Mouse (Mus musculus) lung, postnatal 10 days (tissue): Measurements from ENCODE around the gene Rabl2.

ENCODE experiments used
- DNase-seq: peaks from one replicate; pipeline ENCODE4 v3.0.0; 2021

The Rabl2 gene

DNA sequence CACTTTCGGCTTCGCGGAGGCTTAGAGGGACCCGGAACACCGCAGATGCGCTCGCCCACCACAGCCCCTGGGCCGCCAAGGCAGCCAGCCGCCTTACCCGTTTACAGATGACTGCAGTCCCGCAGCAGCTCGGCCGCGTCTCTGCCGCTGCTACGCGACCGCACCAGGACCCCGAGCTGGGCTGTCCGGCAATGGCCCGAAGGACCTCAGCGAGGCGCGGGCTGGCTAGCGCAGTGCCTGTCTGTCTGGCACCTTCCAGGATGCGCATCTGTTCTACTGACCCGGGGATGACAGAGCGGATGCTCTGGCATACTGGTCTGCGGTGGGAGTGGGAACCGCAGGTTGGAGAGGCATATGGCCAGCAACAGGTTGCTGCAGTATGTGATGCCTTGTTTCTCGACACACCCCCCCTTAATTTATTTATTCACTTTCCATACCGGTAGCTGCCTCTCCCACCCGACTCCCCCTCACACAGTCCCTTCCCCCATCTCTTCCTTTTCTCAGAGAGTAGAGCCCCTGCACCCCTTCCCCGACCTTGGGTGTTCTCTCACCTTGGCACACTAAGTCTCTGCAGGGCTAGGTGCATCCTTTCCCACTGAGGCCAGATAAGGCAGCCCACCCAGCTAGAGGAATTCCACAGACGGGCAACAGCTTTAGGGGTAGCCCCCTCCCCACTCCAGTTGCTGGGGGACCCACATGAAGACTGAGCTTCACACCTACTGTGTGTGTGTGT lies at the start of gene Rabl2:
Gene Rabl2 (minus strand): TSS at position 201 of the 733 bp plus-strand sequence.
- DNase-seq: peak; percentile 92

DNA sequence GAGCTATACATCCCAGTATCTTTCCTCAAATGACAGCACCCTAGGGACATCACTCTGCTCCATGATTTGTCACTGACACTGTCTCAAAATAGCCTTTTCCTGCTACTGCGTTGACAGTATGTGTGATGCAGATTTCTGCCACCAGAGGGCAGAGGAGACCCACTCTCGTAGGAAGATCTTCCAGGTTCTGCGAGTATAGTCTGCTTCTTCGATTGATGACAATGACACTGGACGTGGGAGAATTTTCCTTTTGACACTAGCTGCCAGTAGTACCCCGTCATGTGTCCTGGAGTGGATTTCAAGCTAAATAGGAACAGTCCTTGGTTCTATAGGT lies 31.9 kb upstream of the Rabl2 start:
- peak; percentile 74 for DNase-seq

DNA sequence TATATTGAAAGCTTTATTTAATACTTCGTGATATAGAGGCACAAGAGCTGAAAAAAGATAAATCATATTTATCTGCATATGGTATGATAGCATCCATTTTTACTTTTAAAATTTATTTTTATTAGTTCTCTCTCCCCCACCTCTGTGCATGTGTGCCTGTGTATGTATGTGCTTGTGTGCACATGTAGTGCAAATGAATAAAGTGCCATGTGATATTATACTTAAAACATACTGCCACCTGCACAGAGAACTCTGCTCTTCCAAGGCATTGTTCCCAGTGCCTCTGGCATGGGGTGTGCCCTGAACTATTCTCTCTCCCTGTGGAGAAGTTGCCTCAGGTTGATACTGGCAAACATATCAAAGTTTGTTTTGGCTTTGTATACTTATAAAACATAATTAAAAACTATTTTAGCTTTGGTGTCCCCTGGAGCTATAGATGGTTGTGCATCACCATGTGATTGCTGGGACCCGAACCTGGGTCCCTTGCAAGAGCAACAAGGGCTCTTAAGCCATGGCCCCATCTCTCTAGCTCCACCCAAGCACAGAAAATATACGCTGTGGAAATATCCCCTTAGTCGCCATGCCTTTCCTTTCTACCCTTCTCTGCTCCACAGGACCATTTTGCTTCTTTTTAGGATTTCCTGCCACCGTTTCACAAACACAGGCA lies 31.4 kb upstream of the Rabl2 start:
- no peak for DNase-seq

DNA sequence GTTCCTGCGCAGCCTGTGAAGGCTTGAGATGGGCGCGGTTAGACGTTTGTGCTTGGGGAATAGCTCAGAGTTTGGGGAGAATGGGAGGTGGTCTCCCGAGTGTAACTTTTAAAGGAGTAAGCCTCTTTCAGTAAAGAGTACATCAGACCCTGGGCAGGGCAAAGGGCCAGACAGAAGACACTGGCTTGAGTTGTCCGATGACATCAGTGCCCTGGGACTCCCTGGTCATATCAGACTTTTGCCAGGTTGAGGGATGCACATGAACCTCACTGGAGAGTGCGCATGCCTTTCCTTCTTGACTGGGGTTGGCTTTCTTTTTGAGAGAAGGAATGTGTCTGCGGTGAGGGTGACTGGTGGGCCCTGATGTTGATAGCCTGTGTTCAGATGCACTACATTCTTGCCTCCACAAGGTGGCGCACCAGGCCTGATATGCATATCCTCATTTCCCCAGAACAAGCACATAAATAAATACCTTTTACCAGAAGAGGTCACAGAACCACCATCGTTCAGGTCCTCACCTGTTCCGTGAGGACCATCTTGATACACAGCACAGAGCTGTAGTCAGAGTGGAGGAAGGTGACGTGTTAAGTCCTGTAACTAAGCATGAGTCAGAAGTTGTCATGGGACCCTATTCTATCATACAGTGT lies 30.7 kb upstream of the Rabl2 start:
- DNase-seq: peak; percentile 9

DNA sequence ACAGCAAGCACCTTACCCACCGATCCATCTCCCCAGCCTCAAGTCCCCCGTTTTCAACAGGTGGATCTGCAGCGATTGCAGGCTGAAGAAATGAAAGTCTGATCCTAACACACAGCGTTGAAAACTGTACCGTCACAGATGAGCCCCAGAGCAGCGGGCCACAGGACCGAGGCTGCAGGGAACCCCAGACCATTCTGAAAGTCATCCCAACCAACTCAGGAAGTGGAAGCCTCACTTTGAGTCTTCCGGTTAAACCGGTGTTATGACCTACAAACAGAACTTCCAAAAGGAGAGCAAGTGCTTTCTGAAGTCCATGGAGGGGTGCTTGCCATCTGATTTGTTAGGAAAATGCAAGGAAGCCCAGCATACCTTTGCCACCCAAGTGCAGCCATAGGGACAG lies 16.2 kb upstream of the Rabl2 start:
- DNase-seq: no peak

DNA sequence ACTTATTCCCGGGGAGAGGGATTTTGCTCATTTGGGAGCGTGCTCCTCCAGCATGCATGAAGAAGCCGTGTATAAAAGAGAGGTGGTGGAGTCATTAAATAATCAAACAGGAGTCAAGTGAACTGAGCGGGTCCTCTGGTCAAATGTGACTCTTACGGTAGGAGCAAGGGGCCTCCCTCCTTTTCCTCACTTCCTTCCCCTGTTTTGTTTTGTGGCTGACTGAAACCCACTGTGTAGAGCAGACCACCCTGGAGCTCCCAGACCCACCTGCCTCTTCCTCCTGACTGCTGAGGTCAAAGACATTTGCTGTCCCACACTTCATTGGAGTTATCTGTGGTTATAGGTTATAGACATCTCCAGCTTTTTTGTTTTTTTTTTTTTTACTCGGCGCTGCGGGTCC lies 15.8 kb upstream of the Rabl2 start:
- DNase-seq: no peak

DNA sequence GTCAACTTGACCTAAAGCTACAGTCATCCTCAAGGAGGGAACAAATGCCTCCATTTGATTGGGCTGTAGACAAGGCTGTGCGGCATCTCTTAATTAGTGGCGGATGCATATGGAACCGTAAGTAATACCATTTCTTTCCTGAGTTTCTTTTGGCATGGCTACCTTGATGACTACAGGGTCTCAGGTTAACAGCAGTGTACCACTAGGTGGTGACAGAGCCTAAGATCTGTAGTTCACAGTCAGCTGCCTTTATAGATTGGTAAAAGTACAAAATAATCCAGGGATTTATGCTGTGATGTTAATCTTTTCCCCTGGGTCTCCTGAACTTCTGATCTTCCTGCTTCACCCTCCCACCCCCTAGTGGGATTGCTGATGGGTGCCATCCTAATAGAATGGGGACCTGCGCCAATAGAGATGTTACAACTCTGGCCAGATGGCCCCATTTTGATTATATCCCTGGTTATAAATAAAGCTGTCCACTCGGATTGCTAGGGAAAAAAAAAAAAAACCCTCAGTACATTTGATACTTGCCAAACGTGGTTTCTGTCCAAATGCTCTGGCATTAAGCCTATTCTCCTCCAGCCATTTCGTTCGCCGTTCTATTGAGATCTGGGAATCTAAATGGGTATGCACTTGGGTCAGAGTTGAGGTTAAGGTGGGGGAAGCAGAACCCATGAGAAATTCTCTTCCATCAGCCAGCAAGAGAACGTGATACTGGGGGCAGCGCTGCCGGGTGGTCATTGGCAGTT lies 14.3 kb upstream of the Rabl2 start:
- DNase-seq: no peak

DNA sequence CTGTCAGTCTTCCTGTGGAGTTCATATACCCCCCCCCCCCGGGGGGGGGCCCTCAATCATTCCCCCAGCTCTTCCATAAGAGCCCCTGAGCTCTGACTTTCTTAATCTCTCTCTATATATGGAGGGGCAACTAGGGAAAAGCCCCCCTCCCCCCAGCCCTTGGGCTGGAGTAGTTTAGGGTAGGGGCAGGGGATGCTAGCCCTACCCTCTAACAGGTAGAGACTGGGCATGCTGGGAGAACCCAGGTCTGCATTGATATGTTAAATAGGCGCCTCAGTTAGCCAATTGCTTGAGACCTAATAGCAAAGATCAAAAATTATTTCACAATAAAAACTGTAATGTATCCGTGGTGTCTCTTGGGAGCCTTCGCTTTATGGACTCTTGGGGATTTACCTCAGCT lies 825 bp upstream of the Rabl2 start:
- no peak for DNase-seq

DNA sequence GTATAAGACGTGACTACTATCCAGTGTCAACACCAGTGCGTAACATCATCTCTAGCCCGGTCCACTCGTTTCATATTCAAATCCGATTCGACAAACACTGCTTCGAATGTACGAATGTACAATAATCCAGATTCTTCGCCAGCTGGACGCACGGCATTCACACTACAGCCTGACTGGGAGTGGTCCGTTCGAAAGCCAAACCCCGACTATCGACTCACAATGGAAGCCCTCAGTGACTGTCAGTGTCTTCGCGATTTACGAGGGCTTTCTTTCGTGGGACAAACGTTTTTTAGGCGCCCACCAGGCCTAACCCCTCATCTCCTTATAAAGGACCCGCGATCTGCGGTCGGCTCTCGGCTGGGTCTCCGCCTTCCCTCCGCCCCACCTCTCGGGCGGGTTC lies 406 bp downstream of the Rabl2 start:
- no peak for DNase-seq

DNA sequence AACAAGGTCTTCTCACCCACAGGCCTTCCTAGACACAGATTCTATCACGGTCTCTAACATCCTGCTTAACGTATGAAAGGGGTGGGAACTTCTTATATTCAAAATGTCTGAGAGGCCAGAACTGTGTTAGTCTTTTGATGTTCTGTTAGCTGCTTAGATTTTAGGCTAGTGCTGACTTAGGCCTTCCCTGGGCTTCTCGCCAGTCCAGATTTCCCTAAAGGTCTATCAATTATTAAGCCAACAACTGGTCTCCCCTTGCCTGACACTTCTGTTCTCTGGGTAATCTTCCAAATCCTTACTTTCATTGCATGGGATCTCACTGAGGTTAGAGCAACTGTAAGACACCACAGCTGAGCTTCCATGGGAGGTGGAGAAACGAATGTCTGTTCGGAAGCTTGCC lies 2.6 kb downstream of the Rabl2 start:
- DNase-seq: no peak

DNA sequence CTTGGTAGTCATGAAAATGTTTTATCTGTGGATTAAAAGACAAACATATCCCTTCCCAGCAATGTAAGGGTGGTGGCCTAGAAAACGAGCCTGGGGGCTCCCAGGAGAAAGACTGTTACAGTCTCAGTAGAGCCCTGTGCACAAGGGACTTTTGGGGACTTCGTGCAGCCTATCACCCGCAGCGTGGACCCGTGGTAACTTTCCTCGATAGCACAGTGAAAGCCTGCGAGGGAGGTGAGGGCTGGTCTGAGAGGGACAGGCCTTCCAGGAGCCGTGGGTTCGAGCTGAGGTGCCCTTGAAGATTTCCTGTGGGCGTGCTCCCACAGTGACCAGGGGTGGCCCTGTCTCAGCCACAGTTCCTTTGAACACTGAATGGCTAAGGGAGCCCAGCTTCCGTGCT lies 6.1 kb downstream of the Rabl2 start:
- no peak for DNase-seq

DNA sequence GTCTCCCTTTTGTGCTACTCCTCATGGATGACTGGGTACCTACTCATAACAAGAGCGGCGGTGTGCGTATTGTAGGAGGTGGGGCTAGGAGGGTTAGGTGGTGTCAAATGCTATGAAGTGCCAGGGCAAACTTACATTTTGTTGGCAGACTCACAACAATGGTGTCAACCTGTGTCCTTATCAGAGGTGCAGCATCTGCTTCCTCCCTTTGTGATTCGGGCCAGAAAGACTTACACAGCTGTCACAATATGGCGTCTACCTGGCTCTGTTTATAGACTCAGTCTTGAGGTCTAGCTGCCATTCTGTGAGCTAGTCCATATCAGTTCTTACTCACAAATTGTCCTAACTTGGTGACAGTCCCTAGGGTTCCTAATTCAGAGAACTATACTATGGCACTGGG lies 6.6 kb downstream of the Rabl2 start:
- peak; percentile 15 for DNase-seq

DNA sequence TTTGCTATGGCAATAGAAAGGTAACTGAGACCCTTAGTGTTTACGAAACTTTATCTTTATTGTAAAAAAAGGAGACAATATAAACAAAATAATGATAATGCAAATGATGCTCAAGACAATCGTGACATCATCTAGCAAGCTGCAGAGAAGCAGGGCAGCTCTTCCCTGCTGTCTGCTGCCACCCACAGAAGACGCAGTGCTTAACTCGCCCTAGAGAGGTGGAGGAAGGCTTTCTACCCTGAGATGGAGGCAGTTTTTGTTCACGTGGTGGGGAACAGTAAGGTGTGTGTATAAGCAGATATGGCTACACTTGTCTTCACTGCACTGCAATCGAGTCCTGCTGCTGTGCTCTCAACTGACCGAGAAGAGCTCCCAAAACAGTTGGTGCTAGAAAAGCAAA lies 9.2 kb downstream of the Rabl2 start:
- DNase-seq: no peak

DNA sequence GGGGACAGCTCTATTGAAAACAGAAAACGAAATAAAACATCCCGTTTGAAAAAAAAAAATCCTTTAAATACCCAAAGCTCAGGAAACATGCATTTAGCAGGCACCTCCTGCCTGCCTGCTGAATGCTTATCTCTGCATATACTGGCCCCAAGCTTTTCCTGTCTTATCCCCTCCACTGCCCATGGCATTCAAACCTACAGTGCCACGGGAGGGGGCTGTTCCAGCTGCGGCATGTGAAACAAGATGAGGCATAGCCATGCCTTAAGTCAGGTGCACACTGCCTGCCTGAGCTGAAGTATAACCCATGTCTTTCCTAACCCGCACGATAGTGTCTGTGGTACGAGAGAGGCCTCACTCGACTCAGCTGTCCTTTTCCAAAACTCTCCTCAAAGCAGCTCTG lies 19.6 kb downstream of the Rabl2 start:
- DNase-seq: no peak

DNA sequence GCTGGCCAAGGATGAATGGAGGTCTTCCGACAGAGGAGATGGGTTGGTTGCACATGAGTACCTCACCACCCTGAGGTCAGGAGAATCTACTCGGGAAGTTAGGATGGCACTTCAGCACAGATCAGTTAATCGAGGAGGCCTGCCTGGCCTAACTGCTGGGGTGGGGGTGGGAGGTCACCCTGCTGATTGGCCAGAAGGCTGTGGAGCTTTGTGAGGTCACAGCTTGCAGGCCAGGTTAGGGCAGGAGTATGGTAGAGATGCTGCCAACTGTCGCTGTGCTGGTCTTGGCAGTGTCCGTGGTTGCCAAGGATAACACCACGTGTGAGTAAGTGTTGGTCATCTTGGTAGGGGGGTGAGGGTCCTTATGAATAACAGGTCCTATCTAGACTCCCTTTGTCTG lies 23.6 kb downstream of the Rabl2 start, which contains the start of gene Acr:
Gene Acr (plus strand): TSS at position 213 of the 400 bp plus-strand sequence.
- no peak for DNase-seq

DNA sequence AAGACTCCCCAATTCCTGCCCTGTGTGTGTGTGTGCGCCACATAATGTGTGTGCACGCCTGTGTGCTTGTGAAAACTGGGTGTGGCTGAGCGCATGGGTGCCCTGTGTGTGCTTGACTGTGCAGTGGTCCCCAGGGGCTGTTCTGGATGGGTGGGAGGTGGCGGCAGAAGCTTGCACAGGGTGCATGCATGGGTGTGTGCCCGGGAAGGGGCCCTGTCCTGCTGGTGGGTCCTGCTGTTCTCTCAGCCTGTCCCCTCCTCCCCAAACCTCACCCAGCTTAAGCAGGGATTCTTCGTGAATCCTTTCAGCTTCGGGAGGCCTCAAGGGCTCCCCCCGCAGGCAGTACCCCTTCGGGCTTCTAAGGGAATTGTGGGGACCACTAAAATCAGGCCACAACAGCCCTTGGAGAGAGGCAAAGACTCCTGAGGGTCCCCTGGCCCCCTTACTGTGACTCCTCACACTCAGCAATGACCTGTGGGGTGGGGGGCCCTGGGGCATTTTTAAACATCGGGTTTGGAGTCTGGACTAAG lies 32.5 kb downstream of the Rabl2 start:
- no peak for DNase-seq

DNA sequence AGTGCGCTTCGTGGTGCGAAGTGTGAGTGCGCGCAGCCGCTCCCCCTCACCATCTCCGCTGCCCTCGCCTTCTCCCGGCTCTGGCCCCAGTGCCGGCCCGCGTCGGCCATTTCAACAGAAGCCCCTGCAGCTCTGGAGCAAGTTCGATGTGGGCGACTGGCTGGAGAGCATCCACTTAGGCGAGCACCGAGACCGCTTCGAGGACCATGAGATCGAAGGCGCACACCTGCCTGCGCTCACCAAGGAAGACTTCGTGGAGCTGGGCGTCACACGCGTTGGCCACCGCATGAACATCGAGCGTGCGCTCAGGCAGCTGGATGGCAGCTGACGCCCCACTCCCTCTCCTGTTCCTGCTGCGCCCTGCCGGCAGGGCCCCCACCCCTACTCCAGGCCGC lies 33.7 kb downstream of the Rabl2 start:
- DNase-seq: no peak

DNA sequence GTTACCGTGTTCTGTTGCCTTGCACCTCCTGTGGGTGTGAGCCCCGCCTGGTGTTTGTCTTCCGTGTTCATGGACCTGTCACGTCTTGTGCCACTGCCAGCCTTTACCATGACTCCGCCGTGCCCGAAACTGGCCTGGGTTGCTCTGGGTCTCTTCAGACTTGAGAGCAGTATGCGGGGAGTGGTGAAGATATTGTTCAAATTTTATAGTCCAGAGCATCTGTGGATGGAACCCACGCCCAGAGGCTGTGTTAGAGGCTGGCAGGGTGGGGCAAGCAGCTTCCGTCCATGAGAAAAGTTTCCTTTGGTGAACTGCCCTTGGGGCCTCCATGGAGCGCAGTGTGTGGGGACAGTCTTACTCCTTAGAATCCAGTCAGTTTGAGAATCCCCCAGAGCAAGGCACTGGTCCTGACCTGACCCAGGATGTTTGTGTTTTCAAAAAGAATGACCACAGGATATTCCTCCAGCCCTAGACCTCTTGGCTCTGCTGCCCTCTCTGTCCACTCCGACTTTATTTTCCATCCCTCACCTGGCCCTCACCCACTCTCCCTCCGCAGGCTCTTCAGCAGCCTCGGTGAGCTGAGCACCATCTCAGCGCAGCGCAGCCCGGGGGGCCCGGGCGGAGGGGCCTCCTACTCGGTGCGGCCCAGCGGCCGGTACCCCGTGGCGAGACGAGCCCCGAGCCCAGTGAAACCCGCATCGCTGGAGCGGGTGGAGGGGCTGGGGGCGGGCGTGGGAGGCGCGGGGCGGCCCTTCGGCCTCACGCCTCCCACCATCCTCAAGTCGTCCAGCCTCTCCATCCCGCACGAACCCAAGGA lies 34.3 kb downstream of the Rabl2 start:
- no peak for DNase-seq

DNA sequence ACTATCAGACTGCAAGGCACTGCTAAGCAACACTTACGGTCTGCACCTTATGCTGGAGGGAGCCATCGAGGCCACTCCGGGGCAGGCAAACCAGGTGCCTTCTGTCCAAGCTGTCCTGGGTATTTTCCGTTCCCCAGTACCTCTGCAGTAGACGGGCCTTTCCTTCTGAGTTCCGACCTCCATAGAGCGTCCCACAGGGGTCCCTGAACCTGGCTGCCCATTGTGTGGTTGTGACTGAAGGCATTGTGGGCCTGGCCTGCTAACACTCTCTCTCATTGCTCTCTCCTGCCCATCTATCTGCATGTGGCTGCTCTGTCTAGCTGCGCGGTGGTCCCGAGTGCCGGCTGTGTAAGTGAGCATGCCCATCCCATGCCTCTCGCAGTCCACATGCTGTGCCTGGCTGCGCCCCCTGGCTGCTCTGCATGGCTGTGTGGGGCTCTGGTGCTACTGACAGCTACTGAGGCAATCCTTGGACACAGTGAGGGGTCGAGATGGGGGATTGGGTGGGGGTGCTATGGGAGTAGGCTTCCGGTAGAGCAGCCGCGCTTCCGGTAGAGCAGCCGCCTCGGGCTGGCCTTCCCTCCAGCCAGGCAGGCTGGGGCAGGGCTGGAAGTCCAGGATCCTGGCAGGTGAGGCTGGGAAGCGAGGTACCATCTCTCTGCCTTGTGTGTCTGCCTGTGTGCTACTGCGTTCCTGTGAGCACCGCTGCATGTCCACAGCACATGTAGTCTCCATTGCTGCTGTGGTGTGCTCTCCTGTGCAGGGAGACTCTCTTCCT lies 35.1 kb downstream of the Rabl2 start:
- no peak for DNase-seq

DNA sequence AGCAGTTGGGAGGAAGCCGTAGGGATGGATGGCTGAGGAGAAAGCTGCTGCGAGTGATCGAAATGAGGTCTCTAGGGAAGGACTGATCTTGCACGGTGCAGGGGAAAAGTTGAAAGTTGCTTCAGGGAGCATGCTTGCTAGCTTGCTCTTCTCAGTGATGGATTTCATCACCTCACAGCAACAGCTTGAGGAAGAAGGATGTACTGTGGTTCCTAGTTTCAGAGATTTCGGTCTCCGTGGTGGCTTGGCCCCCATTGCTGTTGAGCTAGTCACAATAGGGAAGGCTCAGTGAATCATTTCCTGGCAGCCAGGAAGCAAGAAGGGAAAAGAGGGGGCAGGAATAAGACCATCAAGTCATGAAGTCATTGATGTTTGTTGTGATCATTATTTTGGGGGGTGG lies 36.1 kb downstream of the Rabl2 start:
- no peak for DNase-seq

DNA sequence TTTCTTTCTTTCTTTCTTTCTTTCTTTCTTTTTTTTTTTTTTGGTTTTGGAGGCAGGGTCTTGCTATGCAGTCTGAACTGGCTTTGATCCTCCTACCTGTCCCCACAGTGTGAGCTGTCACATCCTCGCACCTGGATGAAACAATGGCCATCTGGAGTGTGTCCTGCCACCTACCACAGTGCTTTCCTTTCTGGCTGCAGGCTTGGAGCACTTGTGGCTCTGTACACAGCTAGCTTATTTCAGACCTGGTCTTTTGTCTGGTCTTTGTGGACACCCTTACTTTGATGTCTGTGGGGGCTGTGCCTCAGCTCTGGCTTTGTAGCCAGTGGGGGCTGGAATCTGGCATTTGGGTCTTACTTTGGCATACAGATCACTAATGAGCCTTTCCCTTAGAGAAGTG lies 40.0 kb downstream of the Rabl2 start:
- DNase-seq: no peak

DNA sequence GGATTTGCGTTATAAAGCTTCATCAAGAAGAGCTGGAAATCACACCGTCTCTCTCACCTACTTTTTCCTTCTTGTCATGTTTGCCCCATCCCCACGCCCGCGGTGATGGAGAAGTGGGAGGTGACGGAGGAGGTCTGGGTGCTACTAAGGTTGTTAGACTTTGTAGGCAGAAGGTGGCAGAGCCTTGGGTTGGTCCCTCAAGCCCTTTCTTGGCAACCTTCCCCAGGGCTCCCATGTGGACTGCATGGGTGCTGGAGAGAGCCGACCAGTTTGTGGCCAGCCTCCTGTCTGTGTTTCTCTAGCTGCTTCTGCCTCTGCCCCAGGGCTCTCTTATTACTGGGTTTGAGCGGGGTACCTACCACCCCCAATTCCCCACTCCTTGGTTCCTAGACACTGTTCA lies 41.2 kb downstream of the Rabl2 start:
- DNase-seq: no peak
